Mouse (Mus musculus) G1E (cell line): ENCODE data around the gene BC049352.

ENCODE experiments used
- CTCF ChIP-seq: IDR thresholded peaks from 2 replicates; pipeline ENCODE4 v1.5.1; 2012; ENCODE audit warnings: low read depth, low read length, inconsistent platforms, mixed read lengths
- GATA2 ChIP-seq: IDR thresholded peaks from 2 replicates; pipeline ENCODE4 v1.6.1; 2012; ENCODE audit warnings: low read depth, low read length, inconsistent platforms, borderline replicate concordance

DNA sequence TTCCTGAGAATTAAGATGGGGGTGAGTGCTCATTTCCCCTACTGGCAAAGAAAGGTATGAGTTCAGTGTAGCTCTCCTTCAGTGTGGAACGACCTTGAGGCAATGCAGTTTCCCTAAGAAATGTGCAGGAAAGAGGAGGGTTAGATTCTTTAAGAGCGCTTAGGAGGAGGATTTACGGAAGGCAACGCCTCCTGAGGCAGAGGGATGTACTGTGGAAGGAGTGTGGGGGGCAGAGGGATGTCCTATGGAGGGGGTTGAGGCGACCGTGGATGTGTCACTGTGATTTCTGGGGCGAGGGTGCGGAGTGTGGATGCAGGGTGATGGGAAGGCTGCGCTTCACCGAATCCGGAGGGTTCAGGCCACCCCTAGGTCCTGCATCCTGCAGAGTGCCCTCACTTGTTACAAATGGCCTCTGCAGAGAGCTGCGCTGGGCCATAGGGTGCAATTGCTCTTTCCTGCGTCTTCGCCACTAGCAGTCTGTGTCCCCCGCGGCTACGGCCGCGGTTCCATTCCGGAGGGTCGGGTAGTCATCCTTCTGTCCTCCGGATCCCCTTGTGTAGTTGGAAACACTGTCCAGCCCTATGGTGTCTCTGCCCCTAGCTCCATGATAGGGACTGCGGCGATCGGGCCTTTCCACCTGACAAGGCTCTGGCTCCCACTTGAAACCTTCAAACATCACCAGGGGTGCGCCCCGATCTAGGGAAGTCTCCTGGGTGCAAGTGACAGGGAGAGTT, 36.1 kb upstream of the BC049352 start:
- TF ChIP-seq CTCF (no peak), GATA2 (no peak)
